Mouse (Mus musculus): ENCODE results near the gene Slamf1.

GRCm38 (mm10) chr1:171791491-171791890 lies 24.6 kb downstream of the Slamf1 start:
- TF ChIP-seq CTCF (IDR thresholded peaks at IDR 0.05; ENCODE audit: insufficient read depth, low read length), result no peak
- TF ChIP-seq POLR2A (IDR thresholded peaks at IDR 0.05; ENCODE audit: borderline replicate concordance, extremely low read depth, low read depth, low read length), result no peak
